Mouse (Mus musculus): ENCODE measurements around the gene Rab35.
A peak's percentile ranks its signal among the peaks of the same experiment; 100 is the strongest.

Rab35 gene

GRCm38 (mm10) chr5:115631505-115632357, at the start of gene Rab35:
Gene Rab35, plus strand, starts transcription at chr5:115631908.
- peak; percentile 65 for DNase-seq (ENCODE audit: low read depth, low spot score)

GRCm38 (mm10) chr5:115585616-115586015, 46.1 kb upstream of the Rab35 start:
- DNase-seq (ENCODE audit: low read depth, low spot score), result no peak

- DNase-seq (ENCODE audit: low read depth, low spot score), result no peak
Observed at GRCm38 (mm10) chr5:115586166-115586565, 45.5 kb upstream of the Rab35 start.

GRCm38 (mm10) chr5:115586780-115587179, 44.9 kb upstream of the Rab35 start:
- no peak for DNase-seq (ENCODE audit: low read depth, low spot score)

GRCm38 (mm10) chr5:115591028-115591427, 40.7 kb upstream of the Rab35 start:
- DNase-seq (ENCODE audit: low read depth, low spot score), result no peak

- DNase-seq (ENCODE audit: low read depth, low spot score), result no peak
Observed at GRCm38 (mm10) chr5:115591506-115591905, 40.2 kb upstream of the Rab35 start.

GRCm38 (mm10) chr5:115603561-115603960, 28.1 kb upstream of the Rab35 start:
- DNase-seq (ENCODE audit: low read depth, low spot score), result no peak

GRCm38 (mm10) chr5:115611566-115611965, 20.1 kb upstream of the Rab35 start:
- DNase-seq (ENCODE audit: low read depth, low spot score), result no peak

GRCm38 (mm10) chr5:115613332-115613731, 18.4 kb upstream of the Rab35 start:
- DNase-seq (ENCODE audit: low read depth, low spot score), result no peak

GRCm38 (mm10) chr5:115614948-115615347, 16.8 kb upstream of the Rab35 start:
- DNase-seq (ENCODE audit: low read depth, low spot score), result peak; percentile 48

- DNase-seq (ENCODE audit: low read depth, low spot score), result no peak
Observed at GRCm38 (mm10) chr5:115619690-115620089, 12.0 kb upstream of the Rab35 start.

- no peak for DNase-seq (ENCODE audit: low read depth, low spot score)
Observed at GRCm38 (mm10) chr5:115622686-115623085, 9.0 kb upstream of the Rab35 start.

GRCm38 (mm10) chr5:115623694-115624440, 7.8 kb upstream of the Rab35 start:
- no peak for DNase-seq (ENCODE audit: low read depth, low spot score)

- no peak for DNase-seq (ENCODE audit: low read depth, low spot score)
Observed at GRCm38 (mm10) chr5:115626237-115626886, 5.3 kb upstream of the Rab35 start.

GRCm38 (mm10) chr5:115628083-115628482, 3.6 kb upstream of the Rab35 start:
- no peak for DNase-seq (ENCODE audit: low read depth, low spot score)

- DNase-seq (ENCODE audit: low read depth, low spot score), result no peak
Observed at GRCm38 (mm10) chr5:115629672-115630071, 2.0 kb upstream of the Rab35 start.

- DNase-seq (ENCODE audit: low read depth, low spot score), result no peak
Observed at GRCm38 (mm10) chr5:115630291-115630690, 1.4 kb upstream of the Rab35 start.

- no peak for DNase-seq (ENCODE audit: low read depth, low spot score)
Observed at GRCm38 (mm10) chr5:115632358-115632714, 628 bp downstream of the Rab35 start.

- DNase-seq (ENCODE audit: low read depth, low spot score), result no peak
Observed at GRCm38 (mm10) chr5:115633060-115633459, 1.4 kb downstream of the Rab35 start.

- no peak for DNase-seq (ENCODE audit: low read depth, low spot score)
Observed at GRCm38 (mm10) chr5:115634046-115634445, 2.3 kb downstream of the Rab35 start.

- DNase-seq (ENCODE audit: low read depth, low spot score), result no peak
Observed at GRCm38 (mm10) chr5:115635536-115635935, 3.8 kb downstream of the Rab35 start.

GRCm38 (mm10) chr5:115644192-115644591, 12.5 kb downstream of the Rab35 start:
- DNase-seq (ENCODE audit: low read depth, low spot score), result no peak

Data from WW6 (cell line).